1 mouse cellular context compared by ENCODE assay signal in genomic region chr6:124861266-124861665, GRCm38 (mm10).
TF ChIP-seq lines count a peak whose summit lies in the region.

No protein-coding gene starts in this region.

TF ChIP-seq in ES-E14, 5 proteins besides CTCF, POLR2A, EP300 and RAD21 (continued from another document):
- TF ChIP-seq HCFC1 (IDR thresholded peaks at IDR 0.05; ENCODE audit: borderline replicate concordance, insufficient read depth, low read length), result no peak
TF ChIP-seq in ES-E14: peak in this region for 0.
